Mouse (Mus musculus) left cerebral cortex, adult 18-20 months (tissue): ENCODE measurements at regions not wholly inside any gene's neighbourhood (a gene's known extent, or its start where the extent isn't known, plus 50 kb on each side); places are given as distances from the start of the nearest gene placed in this dataset.

Experiments used
- DNase-seq, 2 experiments: peaks; one replicate each; pipeline ENCODE4 v3.0.0; 2021 to 2022; ENCODE audit warnings: low spot score in 2 of 2, mixed read lengths in 1 of 2

DNA sequence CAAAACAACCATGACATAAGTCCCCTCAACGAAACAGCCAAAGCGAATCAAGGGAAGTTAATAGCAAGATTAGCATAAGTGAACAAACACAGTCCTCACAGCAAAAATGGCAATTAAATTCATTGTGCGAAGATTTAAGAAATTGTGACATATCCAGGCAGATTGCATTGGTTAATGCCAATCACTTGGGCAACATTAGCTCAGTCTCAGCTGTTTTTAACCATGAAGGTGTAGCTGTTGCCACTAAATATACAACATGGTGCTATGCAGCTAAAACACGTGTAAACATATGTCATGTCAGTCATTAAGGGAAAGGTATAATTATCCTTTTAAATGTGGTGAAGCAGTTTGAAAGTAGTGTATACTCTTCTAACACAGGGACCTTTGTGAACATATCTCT lies 482.8 kb upstream of the Tle4 start:
- no peak for DNase-seq

DNA sequence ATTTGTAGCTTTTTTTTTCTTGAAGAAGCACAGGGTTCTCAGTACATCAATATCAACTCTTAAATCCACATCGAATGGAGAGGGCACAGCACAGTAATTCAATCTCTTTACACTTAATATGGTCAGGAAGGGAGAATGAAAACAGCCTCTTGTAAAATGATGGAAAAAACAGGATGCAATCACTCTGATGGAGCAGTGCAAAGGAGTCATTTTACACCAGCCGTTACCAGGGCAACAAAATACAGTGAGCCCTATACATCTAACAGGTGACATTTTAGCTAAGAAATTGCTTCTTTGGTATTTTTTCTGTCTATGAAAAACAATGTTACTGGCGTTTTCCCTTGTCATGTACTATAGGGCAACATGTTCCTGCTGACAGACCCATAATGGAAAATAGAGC lies 459.9 kb upstream of the Tle4 start:
- no peak for DNase-seq

DNA sequence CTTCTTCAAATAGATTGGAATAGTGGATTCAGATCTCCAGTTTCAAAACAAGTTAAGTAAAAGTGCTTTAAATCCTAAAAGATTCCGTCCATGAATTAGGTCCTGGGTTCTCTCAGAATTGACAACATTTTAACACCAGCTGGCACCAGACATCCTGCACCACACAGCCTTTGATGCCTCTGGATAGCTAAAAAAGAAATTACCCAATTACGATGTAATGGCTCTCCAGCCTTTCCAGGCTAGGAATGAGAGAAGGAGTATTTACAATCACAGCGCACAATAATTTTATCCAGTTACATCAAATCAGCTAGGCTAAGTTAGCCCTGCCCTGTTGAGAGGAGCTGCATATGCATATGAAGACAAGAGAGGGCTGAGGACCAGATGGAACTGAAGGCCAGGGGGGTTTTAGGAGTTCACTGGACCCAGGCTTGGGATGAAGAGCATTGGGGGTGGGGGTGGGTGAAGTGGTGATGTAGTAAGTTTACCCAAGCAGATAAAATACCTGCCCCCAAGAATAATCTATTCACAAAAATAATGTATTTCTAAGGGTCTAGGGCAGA lies 455.8 kb upstream of the Tle4 start:
- no peak for DNase-seq

DNA sequence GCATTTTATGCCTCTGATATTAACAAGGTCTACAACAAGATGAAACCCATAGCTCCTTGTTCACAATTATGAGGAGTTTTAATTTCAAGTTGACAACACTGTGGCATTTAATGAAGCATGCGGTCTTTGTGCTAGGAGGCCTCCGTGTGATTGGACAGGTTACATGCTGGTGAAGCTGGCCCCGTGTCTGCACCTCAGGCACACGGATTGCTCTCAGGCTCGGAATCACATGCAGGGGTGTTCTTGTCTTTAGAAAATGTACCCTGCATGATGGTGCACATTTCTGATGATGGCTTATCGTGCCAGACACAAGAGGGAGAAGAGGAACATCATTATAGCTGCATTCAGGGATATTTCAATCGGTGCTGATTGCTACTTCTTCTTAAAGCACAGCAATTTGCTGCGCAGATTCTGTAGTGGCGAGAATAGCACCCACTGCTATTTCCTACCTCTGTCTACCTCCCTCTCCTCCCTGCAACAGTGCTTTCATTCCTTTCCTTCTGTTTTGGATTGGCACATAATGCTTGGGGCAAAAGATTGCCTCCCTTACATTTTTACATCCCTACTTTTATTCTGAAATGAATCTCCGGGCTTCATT lies 454.9 kb upstream of the Tle4 start:
- peak in 1 of 2 experiments; percentile 5 for DNase-seq

DNA sequence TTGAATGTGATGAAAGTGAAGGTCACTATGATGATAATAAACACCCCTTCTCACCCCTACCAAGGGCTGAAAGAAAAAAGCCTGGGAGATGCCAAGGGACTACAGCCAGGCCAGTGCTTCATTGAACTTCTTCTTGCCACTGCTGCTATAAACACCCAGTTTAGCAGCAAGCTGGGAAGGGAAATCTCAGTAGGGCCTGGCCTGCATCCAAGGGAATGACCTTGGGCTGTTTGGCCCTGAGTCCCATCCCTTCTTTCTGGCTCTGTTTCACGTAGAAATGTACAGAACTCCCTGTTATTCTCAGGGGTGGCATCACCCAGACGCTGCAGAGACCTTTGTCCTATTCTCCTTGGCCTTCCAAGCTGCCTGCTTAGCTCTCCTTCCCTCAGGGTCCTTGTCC lies 450.0 kb upstream of the Tle4 start:
- no peak for DNase-seq

DNA sequence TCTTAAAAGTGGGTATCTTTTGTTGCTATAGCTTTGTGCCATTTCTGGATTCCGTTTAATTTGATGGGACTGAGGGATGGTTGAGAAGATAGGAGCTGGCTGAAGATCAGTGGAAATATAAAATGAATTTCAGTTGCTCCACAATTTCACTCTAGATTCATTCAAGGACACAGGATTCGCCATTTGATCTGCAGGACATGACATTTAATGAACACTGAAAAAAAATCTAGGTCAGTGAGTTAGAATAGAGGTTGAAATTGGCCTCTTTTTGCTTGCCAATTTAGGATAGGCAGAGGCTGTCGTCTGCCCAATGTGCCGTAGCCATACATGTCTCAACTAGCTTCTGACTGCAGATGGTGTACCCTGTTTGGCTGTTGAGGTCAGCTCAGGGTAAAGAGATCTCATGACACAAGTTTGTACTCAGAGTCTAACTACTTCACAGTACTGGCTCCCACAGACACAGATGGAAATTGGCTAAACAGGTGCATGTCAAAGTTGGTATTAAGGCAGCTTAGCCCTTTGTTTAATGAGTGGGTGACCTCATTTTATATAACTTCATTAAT lies 449.5 kb upstream of the Tle4 start:
- DNase-seq, result no peak

DNA sequence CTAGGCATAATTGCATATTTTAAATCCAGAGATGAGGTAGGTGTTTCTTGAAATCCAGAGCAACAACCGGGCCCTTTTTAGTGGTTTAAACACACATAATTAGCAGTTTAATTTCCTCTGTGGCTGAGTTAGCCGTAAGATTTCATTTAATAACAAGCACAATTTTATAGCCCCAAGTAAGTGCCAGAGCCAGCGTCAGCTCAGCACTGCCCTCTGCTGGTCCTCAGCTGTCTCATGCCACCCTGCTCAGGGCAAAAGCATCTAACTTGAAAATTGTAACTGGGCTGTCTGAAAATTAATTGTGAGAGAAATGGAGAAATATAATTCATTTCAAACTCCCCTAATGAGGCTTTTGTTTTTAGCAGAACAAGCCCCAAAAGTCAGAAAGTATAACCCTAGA lies 437.7 kb upstream of the Tle4 start:
- DNase-seq, result peak; percentile 59 to 69

DNA sequence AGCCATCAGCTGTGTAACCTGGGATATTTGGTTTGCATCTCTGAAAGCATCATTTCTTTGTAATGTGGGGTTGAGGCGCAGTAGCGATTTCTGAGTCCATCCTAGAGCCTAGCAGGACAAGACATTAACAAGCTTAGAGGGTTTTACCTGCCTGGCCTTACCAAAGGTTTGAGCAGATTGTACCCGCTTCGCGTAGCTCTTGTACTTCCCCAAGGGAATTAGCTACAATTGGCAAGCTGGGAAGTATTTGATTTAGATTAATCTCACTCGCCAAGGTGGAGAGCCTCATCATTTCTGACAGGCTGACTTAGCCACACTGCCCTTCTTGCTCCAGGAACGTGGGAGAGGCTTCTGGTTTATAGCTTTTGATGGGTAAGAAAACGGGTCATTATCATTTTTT lies 436.1 kb upstream of the Tle4 start:
- DNase-seq, result no peak

DNA sequence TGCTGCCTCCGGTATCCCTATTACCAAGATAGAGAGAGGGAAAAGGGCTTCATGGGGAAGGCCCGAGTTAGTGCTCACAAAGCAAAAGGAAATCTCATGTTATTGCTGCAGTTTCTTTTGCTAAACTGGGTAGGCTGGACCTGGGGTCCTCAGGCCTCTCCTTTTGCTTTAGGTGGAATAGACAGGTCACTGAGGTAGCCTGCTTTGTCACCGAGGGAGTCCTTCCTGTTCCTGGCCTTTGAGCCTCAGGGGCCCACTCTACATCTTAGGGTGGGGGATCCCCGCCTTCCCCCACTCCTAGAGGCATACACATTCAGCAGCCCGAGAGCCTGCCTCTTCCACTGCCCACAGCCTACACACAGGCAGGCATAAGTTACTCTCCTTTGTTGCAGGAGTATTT lies 435.5 kb upstream of the Tle4 start:
- no peak for DNase-seq

DNA sequence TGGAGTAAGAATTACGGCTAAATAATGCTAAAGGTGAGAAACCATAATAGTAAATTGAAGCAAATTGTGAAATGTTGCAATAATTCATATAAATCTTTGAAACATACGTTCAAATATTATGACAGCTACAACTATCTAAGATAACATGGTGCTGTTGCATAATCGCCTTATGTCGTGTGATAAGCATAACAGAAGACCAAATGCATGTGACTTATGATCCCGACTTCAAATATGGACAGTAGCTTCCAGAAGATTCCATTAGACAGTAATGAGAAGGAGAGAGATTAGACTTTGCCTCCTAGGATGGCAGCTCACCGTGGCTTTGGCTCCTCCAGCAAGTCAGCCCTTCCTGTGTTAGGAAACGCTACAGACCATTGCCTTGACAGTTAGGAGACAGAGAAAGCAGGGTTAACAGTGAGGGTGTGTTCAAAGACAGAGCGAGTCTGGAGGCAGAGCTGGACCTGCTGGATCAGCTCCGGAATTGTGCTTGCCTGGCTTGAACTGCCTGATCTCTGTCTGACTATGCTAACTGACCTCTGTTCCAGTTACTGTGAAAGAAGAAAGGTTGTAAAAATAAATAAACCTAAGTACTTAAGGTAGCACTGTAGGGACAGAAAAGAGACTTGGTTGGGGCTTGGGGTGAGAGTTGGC lies 434.6 kb upstream of the Tle4 start:
- no peak for DNase-seq

DNA sequence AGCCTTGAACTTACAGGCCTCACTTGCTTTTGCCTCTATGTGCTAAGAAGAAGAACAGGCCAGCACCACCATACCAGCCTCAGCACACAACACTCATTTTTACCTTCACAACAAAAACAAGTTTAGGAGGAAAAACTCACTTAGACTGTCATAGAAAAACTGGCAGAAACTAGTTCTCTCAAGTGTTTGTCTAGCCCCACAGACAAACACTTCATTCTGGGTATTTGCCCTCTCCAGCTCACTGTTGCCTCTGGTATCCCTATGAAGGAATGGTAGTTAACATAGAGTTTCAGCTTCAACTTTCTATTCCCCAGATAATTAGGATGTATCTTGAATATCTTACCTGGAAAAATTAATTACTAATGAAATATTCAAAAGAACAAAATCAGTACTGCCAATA lies 433.6 kb upstream of the Tle4 start:
- DNase-seq, result no peak

DNA sequence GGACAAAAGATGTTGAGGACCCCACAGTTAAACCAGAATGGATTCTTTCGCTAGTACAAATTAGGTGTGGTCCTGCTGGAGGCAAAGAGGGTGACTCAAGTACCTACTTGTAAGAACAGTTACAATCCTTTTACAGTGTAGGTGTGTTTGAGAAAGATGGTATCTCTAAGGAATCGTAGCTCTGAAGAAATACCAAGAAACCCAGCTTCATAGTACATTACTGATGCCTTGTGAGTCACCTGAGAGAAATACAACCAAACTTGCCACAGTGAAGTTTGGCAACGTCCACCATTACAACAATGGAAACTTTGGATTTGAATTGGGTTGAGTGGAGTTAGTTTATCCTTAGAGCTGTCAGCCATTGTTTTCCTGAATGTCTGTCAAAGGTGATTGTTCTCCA lies 405.7 kb upstream of the Tle4 start:
- no peak for DNase-seq

DNA sequence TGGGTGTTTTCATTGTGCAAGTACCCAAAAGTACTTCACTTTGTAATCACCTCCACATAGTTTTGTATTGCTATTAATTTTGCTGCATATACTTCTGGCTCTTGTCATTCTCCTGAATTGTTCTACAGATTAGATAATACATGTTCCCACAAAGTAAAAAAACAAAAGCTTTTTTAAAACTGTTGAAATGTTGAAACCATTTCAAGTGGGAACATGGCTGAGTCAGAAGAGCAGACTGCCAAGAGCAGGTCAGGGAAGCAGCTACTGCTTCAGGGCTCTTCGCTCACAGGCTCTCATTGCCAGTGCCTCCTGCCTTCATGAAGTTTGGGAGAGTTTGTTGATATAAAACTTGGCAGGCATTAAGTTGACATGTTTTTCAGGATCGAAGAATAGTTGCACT lies 395.5 kb upstream of the Tle4 start:
- no peak for DNase-seq

DNA sequence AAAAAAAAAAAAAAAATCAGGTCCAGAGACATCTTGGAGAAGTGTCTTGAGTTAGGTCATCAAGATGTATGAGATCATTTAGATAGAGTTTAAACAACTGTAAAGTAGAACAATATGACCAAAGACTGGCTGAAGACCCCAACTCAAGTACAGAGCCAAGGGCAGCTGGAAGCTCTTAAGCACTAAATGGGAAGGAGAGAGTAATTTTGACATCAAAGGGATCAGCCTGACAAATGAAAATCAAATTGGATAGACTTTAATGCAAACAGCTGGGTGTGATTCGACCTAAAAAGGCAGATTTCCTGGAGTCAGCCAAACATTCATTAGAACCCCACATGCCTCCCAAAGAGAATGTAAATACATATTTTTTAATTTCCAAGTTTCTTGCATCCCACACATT lies 372.3 kb upstream of the Tle4 start:
- DNase-seq, result no peak

DNA sequence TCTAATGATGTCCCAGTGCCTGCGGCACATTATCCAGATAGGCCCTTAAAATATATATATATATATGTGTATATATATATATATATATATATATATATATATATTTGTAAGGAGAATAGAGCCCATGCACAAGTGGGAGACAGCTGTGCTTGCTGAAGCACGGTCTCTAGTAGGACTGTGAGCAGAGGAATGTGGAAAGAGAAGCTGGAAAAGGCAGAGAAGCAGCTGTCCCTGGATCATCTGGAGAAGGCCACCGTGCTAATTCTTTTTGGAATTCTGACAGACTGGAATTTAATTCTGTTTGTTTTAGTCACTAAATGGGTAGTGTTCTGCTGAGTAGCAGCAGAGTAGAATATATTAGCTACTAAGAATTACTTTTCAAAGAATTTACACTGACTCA lies 370.4 kb upstream of the Tle4 start:
- no peak for DNase-seq

DNA sequence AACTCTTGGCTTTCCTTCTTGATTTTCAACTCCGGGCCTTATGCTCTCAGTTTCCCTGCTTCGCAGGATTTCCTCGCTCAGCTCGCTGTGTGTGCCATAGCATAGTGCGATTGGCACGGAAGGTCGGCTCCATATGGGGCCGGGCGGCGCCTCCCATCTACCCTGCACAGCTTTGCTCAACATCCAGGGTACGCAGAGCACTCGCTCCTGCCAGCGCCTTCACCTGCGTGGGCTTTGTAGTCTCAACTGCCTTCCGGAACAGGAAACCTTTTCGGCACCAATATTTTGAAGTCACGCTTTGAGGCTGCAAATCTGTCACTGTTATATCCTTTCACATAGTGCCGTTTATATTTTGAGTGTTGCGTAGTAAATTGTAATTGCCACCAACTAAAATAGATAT lies 359.9 kb upstream of the Tle4 start:
- DNase-seq, result peak; percentile 19 to 20

DNA sequence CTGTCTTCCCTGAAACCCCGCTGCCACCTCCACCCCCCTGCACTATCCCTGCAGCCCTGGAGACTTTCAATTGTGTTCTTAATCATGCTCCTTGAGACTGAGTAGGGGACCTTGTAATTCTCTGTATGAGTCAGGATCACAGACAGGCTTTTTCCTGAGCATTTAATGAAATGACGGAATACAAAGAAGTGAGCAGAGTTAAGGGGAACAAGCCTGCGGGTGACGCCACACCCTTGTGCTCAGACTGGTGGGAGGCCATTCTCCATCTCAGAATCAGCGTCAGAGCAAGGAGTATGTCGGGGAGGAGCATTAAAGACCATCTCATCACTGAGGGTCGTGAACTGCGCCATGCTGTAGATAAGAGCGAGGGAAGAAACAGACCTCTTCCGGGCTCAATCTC lies 359.3 kb upstream of the Tle4 start:
- no peak for DNase-seq

DNA sequence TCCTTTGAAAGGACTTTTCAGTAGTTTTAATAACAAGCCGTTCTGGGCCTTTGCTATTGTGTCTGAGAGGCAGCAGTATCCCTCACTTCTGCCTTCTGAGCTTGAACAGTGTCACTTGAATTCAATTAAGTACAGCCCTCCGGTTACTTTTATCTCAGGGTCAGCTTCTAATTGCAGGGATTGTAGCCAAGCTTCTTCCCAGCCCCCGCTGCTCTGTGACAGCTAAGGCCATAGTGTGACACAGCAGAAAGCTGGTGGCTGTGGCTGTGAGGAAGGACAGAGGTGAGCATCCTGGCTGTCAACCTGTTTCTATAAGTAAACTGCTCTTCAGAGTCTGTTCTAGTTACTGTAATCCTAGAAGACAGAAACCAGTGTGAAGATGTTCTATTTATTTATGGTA lies 358.5 kb upstream of the Tle4 start:
- DNase-seq, result no peak

DNA sequence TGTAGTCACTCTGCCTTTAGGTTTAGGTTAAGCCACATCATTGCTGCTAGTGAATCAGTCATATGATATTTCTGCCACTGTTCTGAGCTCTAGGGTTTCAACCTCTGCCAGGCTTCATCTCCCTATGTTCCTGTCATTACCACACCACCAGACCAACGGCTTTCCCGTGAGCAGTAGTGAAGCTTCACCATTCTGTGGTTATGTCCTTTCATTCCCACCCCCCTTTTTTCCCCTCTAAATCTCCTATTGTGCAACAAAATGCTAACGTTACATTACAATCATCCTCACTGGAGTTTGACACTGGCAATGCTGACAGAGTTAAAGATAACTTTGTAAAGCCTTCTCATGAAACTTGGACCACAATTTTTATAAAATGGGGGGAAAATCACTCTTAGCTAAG lies 358.1 kb upstream of the Tle4 start:
- DNase-seq, result no peak

DNA sequence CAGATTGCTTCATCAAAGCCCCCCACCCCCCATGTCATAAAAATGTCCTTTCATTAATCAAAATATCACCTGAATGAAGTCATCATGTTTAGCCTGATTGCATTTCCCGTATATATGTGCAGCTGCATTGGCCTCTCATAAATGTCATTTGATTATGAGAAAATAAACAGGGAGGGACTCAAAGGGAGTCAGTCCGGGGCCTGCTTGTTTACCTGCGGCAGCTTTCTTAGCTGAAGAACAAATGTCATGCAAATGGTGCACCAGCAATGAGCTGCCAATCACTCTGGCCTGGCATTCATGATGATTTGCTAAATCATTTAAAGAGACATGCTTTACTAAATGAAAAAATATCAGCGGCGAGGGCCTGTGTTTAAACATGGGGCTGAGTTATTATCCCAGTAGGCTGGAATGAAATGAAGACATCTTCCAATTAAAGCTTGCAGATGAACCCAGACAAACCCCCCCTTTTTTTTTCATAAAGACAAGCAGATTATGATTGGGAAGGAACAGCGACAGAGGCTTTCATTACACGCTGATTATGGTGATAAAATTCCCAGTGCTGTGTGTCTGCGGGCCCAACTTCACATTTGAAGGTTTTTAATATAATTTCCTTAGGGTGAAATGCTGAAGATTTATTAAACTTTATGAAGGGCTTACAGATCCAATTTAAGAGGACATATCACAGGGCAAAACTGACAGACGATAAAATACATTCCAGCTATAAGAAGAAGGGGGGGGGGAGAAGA lies 342.5 kb upstream of the Tle4 start:
- DNase-seq, result no peak

DNA sequence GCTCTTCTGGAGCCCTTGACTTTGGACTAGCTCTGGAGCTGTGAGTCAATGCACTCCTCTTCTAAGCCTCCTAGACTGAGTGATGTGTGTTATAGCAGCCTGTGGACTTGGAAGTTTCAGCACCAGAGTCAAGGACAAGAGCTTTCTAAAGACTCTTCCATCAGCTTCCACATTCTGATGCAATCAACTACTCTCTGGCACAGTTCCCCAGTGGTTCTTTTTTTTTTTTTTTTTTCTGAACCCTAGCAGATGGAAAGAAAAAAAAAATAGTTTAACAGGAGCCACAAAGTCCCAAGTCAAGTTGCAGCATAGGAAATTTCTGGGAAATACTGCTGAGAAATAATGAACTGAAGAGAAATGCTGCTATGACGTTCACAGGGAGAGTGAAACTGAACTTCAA lies 324.4 kb upstream of the Tle4 start:
- no peak for DNase-seq
